Mouse (Mus musculus) midbrain, embryonic 12.5 days (tissue): ENCODE measurements around the gene B4galnt1. TPM values are rescaled to one million over a fixed set of nuclear protein-coding genes. Genes with fewer than 3 reads are reported as not detected.
"Not testable (repeated sequence)": the region's sequence is repeated elsewhere in the genome, so short reads cannot be mapped to it uniquely, and the experiment has no call there.

Source experiments
- ATAC-seq: fragments of 200-750 bp; cut with Nextera tagmentation; 2 replicates; pipeline ENCODE4 v1.8.0; 2017; ENCODE audit warnings: low read depth, moderate TSS enrichment, moderate library complexity; ENCODE audit not compliant: low FRiP score
- H3K27ac ChIP-seq: fragments of 300-500 bp; sonication (generic); replicated peaks from 2 replicates; pipeline ENCODE4 v1.5.1; 2016; ENCODE audit warnings: mild to moderate bottlenecking
- H3K27me3 ChIP-seq: fragments of 300-500 bp; sonication (generic); 2 replicates; pipeline ENCODE4 v1.6.1; 2016; ENCODE audit warnings: mild to moderate bottlenecking
- H3K36me3 ChIP-seq: fragments of 300-500 bp; sonication (generic); 2 replicates; pipeline ENCODE4 v1.6.1; 2016
- H3K4me1 ChIP-seq: fragments of 300-500 bp; sonication (generic); 2 replicates; pipeline ENCODE4 v1.6.1; 2016
- H3K4me2 ChIP-seq: fragments of 300-500 bp; sonication (generic); replicated peaks from 2 replicates; pipeline ENCODE4 v1.6.1; 2016; ENCODE audit warnings: mild to moderate bottlenecking, moderate library complexity
- H3K4me3 ChIP-seq: fragments of 300-500 bp; sonication (generic); 2 replicates; pipeline ENCODE4 v1.5.1; 2016; ENCODE audit warnings: mild to moderate bottlenecking
- H3K9ac ChIP-seq: fragments of 300-500 bp; sonication (generic); replicated peaks from 2 replicates; pipeline ENCODE4 v1.6.1; 2016; ENCODE audit warnings: mild to moderate bottlenecking, moderate library complexity
- H3K9me3 ChIP-seq: fragments of 300-500 bp; sonication (generic); 2 replicates; pipeline ENCODE4 v1.6.1; 2016; ENCODE audit warnings: mild to moderate bottlenecking
- WGBS: fragments of 180-500 bp; shearing (Covaris S2); methylation state at CpG from one replicate; pipeline ENCODE4 v1.1.7; 2016; 5-methylcytosine and 5-hydroxymethylcytosine counted together
- polyA plus RNA-seq: library from polyadenylated mRNA; unstranded; fragments of >200 nt; fragmentation: Nextera tagmentation; extraction: Ambion mirVana; gene quantifications from 2 replicates; pipeline ENCODE4 v1.2.1, GENCODE M21; 2016

Gene B4galnt1
- polyA plus RNA-seq, 1 experiment from 2014 or later: 17.7 TPM

DNA sequence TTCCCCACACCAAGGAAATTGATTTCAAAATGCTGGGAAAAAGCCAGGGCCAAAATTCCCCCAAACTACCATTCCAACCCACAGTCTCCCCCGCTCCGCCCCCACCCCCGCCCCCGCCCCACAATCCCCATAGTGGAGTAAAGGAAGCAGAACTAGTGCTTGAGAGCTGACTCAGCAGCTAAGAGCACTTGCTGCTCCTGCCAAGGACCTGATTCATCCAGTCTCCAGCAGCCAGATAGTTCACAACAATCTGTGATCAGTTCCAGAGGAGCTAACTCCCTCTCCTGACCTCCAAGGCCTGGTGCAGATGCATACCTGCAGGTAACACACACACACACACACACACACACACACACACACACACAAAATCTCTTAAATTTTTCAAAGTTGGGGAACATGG lies 35.6 kb upstream of the B4galnt1 start:
- WGBS: 89% methylated on average over 4 of the region's 4 CpGs
- no peak for ATAC-seq

GRCm38 (mm10) chr10:127132469-127132868 lies 32.6 kb upstream of the B4galnt1 start:
- no peak overlapping the region for H3K4me2 ChIP-seq
- H3K4me3 ChIP-seq: no peak overlapping the region
- no peaks in the 10 kb centered on the region for H3K9me3 ChIP-seq
- H3K9ac ChIP-seq: no peak overlapping the region
- WGBS: 76% methylated on average over 5 of the region's 5 CpGs
- no peaks in the 10 kb centered on the region for H3K4me1 ChIP-seq
- H3K36me3 ChIP-seq: no peaks in the 10 kb centered on the region
- no peak overlapping the region for H3K27ac ChIP-seq
- no peaks in the 10 kb centered on the region for H3K27me3 ChIP-seq
- no peak for ATAC-seq

More for the DNA sequence above, 35.6 kb upstream of the B4galnt1 start:
- Histone ChIP-seq H3K27me3 (no peaks in the 10 kb centered on the region), H3K4me1 (no peaks in the 10 kb centered on the region), H3K36me3 (no peaks in the 10 kb centered on the region), H3K4me2 (no peak overlapping the region), H3K27ac (no peak overlapping the region), H3K9ac (no peak overlapping the region), H3K9me3 (no peaks in the 10 kb centered on the region), H3K4me3 (no peak overlapping the region)

DNA sequence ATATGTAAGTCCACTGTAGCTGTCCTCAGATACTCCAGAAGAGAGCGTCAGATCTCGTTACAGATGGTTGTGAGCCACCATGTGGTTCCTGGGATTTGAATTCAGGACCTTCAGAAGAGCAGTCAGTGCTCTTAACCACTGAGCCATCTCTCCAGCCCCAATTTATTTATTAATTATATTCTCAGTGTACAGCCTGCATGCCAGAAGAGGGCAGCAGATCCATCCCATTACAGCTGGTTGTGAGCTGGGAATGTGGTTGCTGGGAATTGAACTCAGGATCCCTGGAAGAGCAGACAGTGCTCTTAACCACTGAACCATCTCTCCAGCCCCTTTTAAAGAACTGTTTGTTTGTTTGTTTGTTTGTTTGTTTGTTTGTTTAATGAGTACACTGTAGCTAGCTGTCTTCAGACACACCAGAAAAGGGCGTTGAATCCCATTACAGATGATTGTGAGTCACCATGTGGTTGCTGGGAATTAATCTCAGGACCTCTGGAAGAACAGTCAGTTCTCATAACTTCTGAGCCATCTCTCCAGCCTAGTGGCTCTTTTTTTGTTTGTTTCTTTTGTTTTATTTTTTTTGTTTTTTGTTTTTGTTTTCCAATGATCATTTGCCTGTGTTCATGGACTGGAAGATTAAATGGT lies 30.5 kb upstream of the B4galnt1 start:
- H3K4me3 ChIP-seq, H3K27ac ChIP-seq, ATAC-seq, H3K4me2 ChIP-seq, H3K27me3 ChIP-seq, H3K9me3 ChIP-seq, H3K4me1 ChIP-seq, H3K36me3 ChIP-seq, H3K9ac ChIP-seq: not testable (repeated sequence)
- 85% methylated on average over 3 of the region's 3 CpGs for WGBS

GRCm38 (mm10) chr10:127135118-127135836 lies 29.7 kb upstream of the B4galnt1 start:
- no peaks in the 10 kb centered on the region for H3K36me3 ChIP-seq
- no peaks in the 10 kb centered on the region for H3K27me3 ChIP-seq
- no peak overlapping the region for H3K27ac ChIP-seq
- H3K4me3 ChIP-seq: no peak overlapping the region
- no peak for ATAC-seq
- H3K9ac ChIP-seq: no peak overlapping the region
- no peak overlapping the region for H3K4me2 ChIP-seq
- no peaks in the 10 kb centered on the region for H3K4me1 ChIP-seq
- no peaks in the 10 kb centered on the region for H3K9me3 ChIP-seq
- WGBS: 58% methylated on average over 8 of the region's 8 CpGs

DNA sequence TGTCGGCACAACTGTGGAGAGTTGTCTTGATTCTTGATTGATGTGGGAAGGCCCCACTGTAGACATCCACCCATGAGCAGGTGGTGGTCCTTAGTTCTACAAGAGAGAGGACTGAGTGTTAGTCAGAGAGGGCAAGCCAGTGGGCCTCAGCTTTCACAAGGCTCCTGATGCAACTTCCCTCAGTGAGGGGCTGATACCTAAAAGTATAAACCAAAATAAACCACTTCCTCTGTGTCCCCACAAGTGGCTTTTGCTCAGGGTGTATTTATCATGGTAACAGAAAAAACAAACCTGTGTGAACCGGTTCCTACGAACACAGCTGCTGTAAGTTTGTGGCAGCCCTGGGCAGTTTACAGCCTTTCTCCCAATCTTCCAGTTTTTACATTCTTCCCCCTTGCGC lies 28.5 kb upstream of the B4galnt1 start:
- no peak overlapping the region for H3K4me2 ChIP-seq
- ATAC-seq: no peak
- no peak overlapping the region for H3K27ac ChIP-seq
- no peak overlapping the region for H3K9ac ChIP-seq
- H3K36me3 ChIP-seq: no peaks in the 10 kb centered on the region
- no peak overlapping the region for H3K4me3 ChIP-seq
- H3K9me3 ChIP-seq: no peaks in the 10 kb centered on the region
- H3K4me1 ChIP-seq: no peaks in the 10 kb centered on the region
- no peaks in the 10 kb centered on the region for H3K27me3 ChIP-seq
- WGBS: 95% methylated on average over 4 of the region's 4 CpGs

- 86% methylated on average over 3 of the region's 3 CpGs for WGBS
- Histone ChIP-seq H3K9ac (no peak overlapping the region), H3K36me3 (no peaks in the 10 kb centered on the region), H3K27ac (no peak overlapping the region), H3K9me3 (no peaks in the 10 kb centered on the region), H3K4me2 (no peak overlapping the region), H3K4me1 (no peaks in the 10 kb centered on the region), H3K4me3 (no peak overlapping the region), H3K27me3 (no peaks in the 10 kb centered on the region)
- no peak for ATAC-seq
These were observed 27.1 kb upstream of the B4galnt1 start for GRCm38 (mm10) chr10:127137896-127138295.

DNA sequence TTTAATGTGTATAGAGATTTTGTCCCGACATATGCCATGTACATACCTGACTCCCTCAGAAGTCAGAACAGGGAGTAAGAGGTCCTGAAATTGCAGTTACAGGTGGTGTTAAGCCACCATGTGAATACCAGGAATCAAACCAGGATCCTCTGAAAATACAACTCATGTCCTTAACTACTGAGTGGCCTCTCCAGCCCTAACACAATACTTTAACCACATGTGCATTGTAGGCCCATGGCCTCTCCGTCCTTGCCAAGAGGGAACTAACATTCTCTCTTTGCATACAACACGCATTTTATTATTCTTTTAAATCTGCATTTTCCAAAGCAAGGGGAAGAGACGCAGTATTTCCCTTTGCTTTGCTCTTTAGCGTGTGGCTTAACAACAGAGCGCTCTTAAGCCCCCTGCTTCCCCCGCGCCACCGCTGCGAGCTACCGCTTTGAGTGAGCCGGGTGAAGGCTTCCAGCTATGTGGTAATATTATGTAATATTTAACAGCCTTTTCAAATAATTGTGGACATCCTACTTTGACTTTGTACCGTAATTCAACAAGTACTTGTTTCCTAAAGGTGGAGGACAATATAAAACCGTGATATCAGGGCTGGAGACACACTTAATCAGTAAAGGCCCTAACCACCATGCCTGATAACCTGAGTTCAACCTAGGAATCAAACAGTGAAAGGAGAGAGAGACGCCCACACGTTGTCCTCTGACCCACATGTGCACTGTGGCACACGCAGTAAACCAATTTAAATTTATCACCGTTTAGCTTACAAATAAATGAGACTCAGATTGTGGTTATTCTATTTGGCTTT lies 26.5 kb upstream of the B4galnt1 start:
- Histone ChIP-seq H3K9ac (no peak overlapping the region), H3K4me2 (no peak overlapping the region), H3K9me3 (no peaks in the 10 kb centered on the region), H3K36me3 (no peaks in the 10 kb centered on the region), H3K4me3 (no peak overlapping the region), H3K27me3 (no peaks in the 10 kb centered on the region), H3K27ac (no peak overlapping the region), H3K4me1 (no peaks in the 10 kb centered on the region)
- ATAC-seq: no peak
- WGBS: 89% methylated on average over 18 of the region's 18 CpGs

DNA sequence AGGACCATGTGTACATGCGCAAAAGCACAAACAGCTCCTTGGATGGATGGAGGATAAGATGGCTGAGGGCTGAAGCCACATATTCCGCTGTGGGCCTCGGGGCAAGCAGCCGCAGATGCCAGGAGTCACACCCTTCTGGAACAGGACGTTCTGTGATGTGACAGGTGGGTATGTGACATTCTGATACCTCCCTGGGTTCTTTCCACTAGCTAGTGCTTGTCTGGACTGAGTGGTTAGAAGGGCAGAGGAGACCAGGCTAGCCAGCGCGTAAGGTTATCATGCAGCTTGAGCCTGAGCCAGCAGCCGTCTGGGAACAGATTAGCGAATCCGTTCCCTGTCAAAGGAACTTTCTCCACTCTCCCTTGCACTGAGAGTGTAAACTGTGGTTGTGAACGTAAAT lies 24.1 kb upstream of the B4galnt1 start:
- no peaks in the 10 kb centered on the region for H3K4me1 ChIP-seq
- no peak overlapping the region for H3K27ac ChIP-seq
- no peak overlapping the region for H3K4me2 ChIP-seq
- no peak overlapping the region for H3K9ac ChIP-seq
- 86% methylated on average over 11 of the region's 11 CpGs for WGBS
- H3K36me3 ChIP-seq: no peaks in the 10 kb centered on the region
- H3K9me3 ChIP-seq: no peaks in the 10 kb centered on the region
- no peak overlapping the region for H3K4me3 ChIP-seq
- no peak for ATAC-seq
- H3K27me3 ChIP-seq: no peaks in the 10 kb centered on the region

GRCm38 (mm10) chr10:127141500-127141899 lies 23.5 kb upstream of the B4galnt1 start:
- Histone ChIP-seq H3K4me1 (no peaks in the 10 kb centered on the region), H3K9ac (no peak overlapping the region), H3K36me3 (no peaks in the 10 kb centered on the region), H3K4me2 (no peak overlapping the region), H3K27me3 (no peaks in the 10 kb centered on the region), H3K27ac (no peak overlapping the region), H3K4me3 (no peak overlapping the region), H3K9me3 (no peaks in the 10 kb centered on the region)
- ATAC-seq: no peak
- 79% methylated on average over 8 of the region's 8 CpGs for WGBS

DNA sequence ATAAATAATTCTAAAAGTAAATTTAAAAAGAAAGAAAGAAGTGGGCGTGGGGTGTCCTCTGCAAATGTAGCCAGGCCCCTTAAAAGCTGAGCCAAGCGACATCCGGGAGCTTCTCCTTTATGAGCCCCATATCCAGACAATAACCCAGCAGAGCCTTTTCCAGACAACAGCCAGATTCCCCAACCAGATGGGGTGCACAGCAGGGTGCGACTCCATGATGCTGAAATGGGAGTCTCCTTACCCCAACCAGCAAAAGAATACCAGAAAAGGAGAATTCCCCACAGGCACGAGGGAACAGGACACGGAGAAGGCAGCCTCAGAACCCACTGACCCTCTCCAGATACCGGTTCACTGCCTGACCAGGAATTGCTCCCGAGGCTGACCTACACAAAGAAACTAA lies 21.8 kb upstream of the B4galnt1 start:
- no peaks in the 10 kb centered on the region for H3K27me3 ChIP-seq
- no peak overlapping the region for H3K27ac ChIP-seq
- no peak overlapping the region for H3K9ac ChIP-seq
- H3K4me3 ChIP-seq: no peak overlapping the region
- H3K4me1 ChIP-seq: no peaks in the 10 kb centered on the region
- 81% methylated on average over 8 of the region's 8 CpGs for WGBS
- no peaks in the 10 kb centered on the region for H3K36me3 ChIP-seq
- no peak for ATAC-seq
- no peaks in the 10 kb centered on the region for H3K9me3 ChIP-seq
- H3K4me2 ChIP-seq: no peak overlapping the region

DNA sequence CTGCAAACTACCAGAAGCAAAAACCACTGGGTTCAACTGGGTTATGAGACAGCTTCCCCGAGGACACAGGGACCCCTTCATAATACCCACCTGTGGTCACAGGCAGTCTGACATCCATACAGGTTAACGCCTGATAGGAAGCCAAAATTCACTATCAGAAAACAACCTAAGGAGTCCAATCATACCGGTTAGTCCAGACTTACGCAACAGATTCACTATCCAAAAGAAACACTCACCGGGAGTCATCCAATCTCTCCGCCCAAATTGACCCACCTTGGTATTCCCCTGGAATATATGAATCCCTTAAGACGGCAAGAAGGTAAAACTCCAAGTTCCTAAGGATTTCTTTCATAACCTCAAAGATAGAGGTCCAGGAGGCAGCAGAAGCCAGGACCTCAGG lies 20.5 kb upstream of the B4galnt1 start:
- no peak overlapping the region for H3K9ac ChIP-seq
- ATAC-seq: no peak
- H3K4me1 ChIP-seq: no peaks in the 10 kb centered on the region
- no peak overlapping the region for H3K27ac ChIP-seq
- no peak overlapping the region for H3K4me3 ChIP-seq
- no peaks in the 10 kb centered on the region for H3K27me3 ChIP-seq
- H3K36me3 ChIP-seq: no peaks in the 10 kb centered on the region
- H3K4me2 ChIP-seq: no peak overlapping the region
- no peaks in the 10 kb centered on the region for H3K9me3 ChIP-seq
- 90% methylated on average over 7 of the region's 7 CpGs for WGBS

- no peaks in the 10 kb centered on the region for H3K9me3 ChIP-seq
- H3K36me3 ChIP-seq: no peaks in the 10 kb centered on the region
- no peak overlapping the region for H3K9ac ChIP-seq
- 83% methylated on average over 5 of the region's 5 CpGs for WGBS
- no peak overlapping the region for H3K4me3 ChIP-seq
- no peak overlapping the region for H3K27ac ChIP-seq
- H3K4me2 ChIP-seq: no peak overlapping the region
- no peaks in the 10 kb centered on the region for H3K27me3 ChIP-seq
- no peak for ATAC-seq
- H3K4me1 ChIP-seq: no peaks in the 10 kb centered on the region
These were observed 19.7 kb upstream of the B4galnt1 start for GRCm38 (mm10) chr10:127145303-127145702.
